Mouse (Mus musculus): ENCODE results near the gene Zc3hav1l.

The Zc3hav1l gene

DNA sequence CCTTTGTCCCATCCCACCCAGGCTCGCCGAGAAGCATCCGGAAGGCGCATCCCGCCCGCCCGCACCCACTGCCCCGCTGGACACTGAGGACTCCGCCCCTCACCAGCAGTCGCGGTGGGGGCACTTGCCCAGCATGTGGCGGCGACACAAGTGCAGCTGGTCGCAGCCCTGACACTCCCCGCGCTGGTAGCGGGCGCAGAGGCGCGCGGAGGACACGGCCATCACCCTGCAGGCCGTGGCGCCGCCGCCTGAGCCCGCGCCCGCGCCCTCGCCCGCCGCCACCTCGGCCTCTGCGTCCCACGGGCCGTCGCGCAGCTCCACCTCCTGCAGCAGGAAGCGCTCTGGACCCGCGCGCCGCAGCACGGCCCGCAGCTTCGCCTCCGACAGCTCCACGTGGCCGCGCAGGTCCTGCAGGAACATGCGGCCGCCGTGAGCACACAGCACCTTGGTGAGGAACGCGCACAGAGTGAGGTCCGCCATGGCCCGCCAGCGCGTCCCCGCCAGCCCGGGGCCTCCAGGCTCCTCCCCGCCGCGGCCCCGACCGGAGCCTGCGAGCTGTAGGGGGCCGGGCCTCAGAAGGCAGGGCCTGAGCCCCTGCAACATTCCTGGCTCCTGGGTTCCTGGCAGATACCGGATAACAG, at the start of gene Zc3hav1l:
Zc3hav1l (minus strand) TSS at position 499 of the 641 bp plus-strand sequence.
- peak; percentile 71 for DNase-seq

DNA sequence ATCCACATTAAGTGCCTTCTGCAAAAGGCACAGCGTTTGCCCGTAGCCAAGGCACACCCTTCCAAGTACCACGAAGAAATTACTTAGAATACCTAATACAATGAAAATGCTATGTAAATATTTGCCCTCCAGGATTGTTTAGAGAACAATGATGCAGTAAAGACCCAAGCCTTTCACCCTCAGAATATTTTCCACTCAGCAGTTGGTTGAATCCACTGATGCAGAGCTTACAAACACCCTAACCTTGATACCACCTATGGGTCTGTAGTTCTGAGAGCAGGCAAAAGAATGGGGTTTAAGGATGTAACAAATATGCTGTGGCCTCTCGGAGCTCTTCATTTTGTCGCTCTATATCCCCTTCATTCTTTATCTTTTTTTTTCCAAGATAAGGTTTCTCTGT, 48.8 kb upstream of the Zc3hav1l start:
- DNase-seq, result no peak

DNA sequence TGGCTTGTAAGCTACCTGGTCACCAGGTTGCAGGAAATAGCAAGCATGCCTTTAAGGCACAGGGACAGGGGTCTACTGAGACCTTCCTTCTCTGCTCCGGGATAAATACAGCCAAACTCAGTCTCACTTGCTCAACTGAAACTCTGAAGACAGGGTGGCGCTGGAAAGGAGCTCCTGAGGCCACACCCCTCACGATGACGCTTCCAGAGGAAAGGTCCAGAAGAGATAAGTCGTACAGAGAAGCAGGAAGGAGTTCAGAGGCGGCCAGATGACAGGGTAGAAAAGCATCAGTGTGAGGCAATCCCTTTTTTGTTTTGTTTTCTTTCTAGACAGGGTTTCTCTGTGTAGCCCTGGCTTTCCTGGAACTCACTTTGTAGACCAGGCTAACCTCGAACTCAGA, 46.7 kb upstream of the Zc3hav1l start:
- no peak for DNase-seq

DNA sequence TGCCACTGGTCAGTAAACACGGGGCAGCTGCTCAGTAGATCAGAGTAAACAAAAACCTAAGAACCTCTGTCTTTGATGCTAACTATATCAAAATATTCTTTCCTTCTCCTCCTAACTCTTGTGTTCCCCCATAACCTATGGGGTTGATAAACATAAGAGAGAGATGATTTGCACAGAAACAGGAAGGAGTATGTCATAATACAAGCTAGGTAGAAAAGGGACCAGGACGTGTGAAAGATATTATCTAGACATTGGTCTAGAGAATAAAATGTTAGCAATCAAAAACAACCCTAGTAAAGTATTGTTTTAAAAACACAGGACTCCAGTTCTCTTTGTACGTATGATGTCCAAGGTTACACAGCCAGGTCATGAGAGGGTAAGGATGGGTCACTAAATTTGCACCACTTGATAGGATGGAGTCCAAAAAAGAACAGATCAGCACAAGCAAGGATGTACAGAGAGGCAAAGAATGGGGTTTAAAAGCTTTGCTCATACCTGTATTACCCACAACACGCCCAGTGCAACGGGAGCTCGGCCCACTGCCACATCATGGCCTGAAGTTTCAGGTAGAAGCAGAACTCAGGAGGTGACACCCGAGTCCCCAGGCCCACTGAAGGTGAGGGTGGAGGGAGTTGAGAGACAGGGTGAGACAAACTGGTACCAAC, 45.1 kb upstream of the Zc3hav1l start:
- DNase-seq, result no peak

DNA sequence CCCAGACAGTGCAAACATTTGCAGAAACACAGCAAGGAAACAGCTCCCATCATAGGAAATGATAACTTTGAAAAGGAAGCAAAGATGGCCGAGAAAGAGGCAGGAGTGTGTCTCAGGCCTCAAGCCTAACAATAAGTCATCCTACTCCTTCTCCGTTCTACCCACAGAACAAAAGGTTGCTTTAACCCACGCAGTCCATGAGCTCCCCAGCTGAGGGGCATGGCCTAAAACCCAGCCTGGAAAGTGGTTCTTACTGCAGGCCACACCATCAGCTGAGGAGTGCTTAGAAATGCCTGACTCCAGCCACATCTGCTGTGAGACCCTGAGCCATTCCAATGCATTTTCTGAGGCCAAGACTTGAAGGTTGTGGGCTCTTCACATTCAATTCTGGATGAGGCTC, 44.5 kb upstream of the Zc3hav1l start:
- DNase-seq, result no peak

DNA sequence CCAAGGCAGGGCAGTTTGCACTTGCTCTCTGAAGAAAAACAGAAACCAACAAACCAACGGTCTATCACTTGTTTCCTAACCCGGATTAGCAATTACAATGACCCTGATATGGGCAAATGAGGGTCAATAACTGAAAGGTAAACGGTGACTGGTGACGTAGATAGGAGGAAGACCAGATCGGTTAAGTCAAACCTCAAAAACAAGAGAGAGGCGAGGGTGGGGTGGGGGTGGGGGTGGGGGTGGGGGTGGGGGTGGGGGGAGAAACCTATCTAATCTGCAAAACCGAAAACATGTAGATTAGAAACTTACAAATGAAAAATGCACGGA, 43.6 kb upstream of the Zc3hav1l start:
- no peak for DNase-seq

DNA sequence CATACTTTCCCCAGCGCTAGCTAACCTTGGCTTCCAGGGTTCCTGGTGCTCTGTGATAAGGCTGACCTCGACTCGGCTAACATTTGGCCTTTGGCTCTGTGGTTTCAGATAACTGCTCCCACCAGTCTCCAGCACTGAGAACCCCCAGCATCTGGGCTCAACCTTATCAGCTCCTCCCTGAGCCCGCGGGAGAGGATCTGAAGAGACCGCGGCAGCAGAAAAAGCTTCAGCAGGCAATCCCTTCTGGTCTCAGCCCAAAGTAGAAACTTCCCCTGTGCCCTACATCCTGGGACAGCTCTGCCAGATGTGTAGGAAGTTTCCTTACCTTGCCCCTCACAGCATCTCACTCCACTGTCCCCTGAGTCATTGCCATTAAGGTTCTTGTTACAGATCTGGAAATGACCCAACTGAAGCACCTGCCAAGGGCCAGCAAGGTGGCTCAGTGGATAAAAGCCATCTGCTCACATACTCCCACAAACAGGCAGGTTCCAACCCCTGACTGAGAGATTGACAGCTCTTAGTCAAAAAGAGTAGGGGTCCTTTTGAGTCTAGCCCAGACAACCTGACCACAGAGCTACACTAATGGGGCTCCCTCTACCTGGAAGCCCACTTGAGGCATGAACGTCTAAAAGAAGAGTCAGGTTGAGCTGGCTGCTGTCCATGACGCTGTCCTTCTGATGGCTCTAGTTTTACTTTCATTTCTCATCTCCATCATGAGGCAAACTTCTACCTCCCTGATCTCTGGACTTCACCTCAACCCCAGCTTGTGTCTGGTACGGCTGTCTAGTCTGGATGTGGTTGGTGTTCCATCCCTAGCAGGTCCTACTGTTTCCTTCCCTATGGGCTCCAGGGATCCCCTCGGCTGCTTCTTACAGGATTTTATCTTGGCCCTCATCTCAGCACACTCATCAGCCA, 42.9 kb upstream of the Zc3hav1l start:
- DNase-seq, result no peak

DNA sequence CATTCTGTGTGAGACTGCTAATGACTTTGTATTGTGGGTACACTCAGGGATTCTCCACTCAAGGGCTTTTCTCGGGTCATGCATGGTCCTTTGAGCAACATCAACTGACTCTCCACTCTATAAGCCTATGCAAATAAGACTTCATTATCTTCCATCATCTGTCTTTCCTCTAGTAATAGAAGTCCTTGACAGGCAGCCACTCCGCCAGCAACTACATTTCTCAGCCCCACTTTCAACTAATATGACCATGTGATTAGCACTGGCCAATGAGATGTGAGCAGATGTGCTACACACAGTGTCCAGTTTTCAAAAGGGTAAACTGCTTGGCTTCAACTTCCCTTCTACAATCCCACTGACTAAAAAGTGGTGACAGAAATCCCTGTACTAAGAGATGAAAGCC, 40.0 kb upstream of the Zc3hav1l start:
- no peak for DNase-seq

DNA sequence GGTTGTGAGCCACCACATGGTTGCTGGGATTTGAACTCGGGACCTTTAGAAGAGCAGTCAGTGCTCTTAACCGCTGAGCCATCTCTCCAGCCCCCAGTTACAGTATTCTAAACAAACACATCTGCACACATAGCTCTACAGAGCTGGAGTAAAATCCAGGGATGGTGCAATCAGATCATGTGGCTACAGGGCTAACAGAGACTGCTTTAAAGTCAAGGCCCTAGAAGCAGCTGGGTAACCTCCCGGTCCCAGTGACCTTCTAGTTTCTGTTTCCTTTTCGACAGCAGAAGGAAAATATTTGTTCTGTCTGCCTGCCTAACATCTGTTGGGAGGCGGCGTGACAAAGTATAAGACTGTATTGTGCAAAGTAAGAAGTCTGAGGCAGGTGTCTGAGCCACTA, 38.9 kb upstream of the Zc3hav1l start:
- DNase-seq, result no peak

DNA sequence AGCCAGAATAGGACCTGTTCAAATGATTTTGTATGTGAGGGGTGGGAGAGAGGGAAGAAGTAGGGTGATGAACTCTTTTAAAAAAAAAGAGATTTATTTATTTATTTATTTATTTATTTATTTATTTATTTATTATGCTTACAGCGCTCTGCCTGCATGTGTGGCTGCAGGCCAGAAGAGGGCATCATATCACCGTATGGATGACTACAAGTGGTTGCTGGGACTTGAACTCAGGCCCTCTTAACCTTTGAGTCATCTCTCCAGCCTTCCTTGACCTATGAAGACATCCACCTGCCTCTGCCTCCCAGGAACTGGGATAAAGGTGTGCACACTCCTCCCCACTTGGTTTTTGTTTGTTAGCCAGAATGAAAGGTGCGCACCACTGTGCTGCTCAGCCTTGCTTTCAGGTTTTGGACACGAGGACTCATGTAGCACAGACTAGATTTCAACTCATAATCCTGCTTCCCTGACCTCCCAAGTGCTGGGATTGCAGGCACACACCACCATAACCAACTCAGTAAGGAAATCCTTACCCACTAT, 38.2 kb upstream of the Zc3hav1l start:
- DNase-seq, result no peak

DNA sequence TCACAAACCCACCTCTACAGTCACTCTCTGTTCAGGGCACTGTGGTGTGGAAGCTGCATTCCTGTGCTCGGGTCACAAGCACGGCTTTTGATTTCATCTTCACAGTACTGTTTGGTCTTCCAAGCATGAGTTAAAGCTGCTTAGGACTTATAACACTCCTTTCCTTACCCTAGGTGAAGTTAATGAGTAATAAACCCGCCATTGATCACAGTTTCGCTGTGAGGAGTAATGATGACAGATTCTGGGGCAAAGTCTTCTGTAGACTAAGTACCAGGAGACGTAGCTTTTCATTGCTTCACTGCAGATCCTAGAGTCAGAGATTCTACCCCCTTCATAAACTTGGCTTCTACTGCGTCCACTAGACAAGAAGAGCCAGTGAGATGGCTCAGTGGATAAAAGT, 36.2 kb upstream of the Zc3hav1l start:
- no peak for DNase-seq

DNA sequence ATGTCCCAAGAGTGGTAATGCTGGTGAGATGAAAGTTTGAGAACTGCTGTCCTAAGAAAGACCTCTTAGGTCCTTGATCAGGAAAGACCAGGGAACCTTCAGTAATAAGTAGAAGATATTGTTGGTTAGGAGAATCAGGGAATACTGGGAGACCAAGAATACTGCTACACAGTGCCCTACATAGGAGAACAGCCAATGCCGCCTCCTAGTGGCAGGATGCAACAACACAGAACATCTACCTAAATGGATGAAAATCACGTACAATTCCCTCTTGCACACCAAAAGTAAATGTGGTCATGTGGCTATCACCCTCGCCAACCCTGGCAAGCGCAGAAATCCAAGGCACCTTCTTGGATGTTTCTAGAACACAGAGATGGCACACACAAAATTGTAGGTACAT, 27.5 kb upstream of the Zc3hav1l start:
- peak; percentile 60 for DNase-seq

DNA sequence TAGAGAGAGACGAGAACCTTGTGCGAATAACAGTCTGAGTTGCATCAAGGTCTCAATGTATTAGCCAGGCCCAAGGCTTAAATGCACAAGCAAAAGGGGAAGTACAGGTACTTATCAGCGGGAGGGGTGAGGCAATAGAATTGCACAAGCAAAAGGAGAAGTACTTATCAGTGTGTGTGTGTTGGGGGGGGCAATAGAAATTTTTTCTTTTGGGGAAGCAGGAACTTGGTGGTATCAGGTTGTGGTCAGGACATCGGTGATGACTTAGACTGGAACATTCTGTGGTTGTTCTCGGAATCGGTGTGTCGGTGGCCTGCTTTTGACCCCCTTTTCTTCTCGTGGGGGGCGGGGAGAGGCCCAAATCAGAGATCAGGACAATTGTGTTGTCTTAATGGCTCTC, 21.6 kb upstream of the Zc3hav1l start:
- no peak for DNase-seq

DNA sequence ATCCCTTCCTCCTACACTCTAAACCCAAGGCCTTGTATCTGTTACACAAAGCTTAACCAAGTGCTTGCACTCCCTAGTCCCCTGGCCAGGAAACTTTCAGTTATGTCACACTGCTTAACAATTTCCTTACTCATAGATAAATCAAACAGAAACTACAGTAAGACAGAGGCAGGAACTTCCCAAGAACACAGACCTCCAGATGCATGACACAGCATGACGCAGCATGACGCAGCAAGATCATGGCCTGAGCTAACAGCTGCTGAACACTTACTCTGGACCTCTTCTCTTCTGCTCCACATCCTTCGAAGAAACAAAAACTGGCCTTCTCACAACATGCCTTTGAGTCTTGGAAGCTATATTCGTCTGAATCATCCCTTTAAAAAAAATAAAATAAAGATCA, 17.0 kb upstream of the Zc3hav1l start:
- no peak for DNase-seq

DNA sequence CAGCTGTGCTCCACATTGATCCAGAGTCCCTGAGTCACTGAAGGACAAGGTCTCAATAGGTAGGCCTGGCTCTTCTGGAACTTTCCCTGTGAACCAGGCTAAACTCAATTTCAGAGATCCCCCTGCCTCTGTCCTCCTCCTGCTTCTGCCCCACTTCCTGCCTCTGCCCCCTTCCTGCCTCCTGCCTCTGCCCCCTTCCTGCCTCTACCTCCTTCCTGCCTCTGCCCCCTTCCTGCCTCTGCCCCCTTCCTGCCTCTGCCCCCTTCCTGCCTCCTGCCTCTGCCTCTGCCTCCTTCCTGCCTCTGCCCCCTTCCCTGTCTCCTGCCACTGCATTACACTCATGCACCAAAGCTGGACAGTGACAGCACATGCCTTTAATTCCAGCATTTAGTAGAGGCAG, 10.7 kb upstream of the Zc3hav1l start:
- DNase-seq, result no peak

DNA sequence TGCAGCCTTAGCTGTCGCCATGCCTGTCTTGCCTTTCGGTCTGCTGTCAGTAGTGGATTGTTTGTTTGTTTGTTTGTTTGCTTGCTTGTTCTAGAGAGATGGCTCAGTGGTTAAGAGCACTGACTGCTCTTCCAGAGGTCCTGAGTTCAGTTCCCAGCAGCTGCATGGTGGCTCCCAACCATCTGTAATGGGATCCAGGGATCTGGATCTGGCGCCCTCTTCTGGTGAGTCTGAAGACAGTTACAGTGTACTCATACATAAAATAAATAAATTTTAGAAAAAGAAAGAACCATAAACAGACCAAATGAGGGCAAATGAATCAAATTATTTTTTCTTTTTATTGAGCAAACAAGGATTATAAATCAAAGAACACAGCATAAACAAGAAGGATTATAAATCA, 5.9 kb upstream of the Zc3hav1l start:
- no peak for DNase-seq

DNA sequence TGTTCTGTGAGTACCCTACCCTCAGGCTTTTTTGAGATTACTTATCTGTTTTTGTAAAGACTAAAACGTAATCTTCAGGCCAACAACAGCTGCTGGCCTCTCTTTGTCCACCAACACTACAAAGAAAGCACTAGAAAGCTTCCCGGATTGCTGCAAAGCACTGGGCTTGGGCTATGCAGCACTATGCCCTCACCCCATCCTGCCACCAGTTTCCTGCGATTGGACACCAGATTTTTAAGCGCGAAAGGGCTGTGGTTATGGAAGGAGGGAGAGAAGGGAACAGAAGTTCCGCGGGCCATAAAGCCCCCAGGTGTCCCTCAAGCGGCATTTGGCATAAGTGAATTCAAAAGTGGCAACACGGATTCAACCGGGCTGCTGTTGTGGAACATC, 818 bp downstream of the Zc3hav1l start:
- peak; percentile 17 for DNase-seq

DNA sequence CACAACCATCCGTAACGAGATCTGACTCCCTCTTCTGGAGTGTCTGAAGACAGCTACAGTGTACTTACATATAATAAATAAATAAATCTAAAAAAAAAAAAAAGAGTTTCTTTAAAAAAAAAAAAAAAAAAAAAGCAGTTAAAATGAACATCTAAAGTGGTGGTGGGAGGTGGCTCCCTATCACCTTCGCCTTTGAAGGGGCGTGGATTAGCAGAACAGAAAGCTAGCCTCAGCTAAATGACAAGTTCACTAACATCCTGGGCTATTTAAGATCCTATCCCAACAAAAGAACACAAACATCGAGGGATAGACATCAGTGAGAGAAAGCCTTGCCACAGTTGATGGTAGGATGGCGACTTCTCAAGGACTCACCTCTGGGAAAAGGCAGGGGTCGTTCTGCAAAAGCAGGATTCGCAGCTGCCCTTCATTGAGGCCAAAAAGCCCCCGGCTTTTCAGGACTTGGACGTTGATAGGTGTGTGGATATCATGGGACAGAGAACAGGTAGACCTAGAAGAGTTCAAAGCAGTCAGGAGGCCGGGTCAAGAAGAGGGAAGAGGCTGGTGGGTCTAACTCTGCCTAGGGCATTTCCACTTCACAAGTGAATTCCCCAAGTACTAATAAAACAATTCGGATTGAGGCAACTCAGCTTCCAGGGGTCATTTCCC, 1.3 kb downstream of the Zc3hav1l start:
- no peak for DNase-seq

DNA sequence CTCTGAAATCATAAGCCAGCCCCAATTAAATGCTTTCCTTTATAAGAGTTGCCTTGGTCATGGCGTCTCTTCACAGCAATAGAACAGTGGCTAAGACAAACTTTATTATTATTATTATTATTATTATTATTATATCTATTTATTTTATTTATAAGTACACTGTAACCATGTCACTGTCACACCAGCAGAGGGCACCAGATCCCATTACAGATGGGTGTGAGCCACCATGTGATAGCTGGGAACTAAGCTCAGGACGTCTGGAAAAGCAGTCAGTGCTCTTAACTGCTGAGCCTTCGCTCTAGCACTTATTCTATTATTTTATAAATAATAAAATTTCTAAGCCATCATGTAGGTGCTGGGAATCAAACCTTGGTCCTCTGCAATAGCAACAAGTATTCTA, 5.4 kb downstream of the Zc3hav1l start:
- DNase-seq, result no peak

DNA sequence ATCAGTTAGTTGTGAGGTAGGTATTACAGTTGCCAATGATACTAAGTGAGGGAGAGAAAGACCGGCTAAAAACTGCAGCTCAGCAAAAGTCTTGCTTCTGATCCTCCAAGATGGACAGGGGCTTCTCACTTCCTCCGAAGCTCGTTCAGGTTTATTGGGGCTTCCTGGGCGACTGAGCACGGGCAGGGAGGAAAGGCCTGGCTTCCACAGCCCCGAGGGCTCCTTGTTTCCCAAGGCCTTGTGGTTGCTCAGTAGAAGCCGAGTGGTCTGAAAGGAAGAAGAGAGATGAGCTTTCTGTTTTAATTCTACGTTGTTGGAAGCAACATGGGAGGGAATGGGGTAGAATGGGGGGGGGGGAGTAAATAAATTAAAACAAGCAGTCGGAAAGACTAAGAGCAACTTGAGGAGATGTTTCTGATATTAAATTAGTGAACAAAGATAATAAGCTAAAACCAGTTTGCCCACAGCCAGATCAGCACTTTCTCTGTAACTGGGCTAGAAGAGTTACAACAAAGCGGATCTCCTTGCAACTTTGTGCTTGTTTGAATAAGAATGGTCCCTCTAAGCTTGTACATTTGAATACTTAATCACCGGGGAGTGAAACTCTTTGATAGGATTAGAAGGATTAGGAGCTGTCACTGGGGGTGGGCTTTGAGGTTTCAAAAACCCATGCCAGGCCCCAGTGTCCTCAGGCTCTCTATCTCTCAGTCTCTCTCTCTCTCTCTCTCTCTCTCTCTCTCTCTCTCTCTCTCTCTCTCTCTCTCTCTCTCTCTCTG, 6.0 kb downstream of the Zc3hav1l start:
- no peak for DNase-seq

DNA sequence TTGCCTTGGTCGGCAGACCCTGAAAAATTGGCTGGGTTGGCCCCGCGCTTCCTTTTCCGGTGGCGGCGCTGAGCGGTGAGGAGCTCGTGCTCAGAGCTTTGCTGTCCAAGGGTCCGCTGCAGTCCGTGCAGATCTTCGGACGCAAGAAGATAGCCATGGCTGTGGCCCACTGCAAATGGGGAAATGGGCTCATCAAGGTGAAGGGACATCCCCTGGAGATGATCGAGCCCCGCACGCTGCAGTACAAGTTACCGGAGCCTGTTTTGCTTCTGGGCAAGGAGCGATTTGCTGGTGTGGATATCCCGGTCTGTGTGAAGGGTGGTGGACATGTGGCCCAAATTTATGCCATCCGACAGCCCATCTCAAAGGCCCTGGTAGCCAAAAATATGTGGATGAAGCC, 14.6 kb downstream of the Zc3hav1l start:
- no peak for DNase-seq

DNA sequence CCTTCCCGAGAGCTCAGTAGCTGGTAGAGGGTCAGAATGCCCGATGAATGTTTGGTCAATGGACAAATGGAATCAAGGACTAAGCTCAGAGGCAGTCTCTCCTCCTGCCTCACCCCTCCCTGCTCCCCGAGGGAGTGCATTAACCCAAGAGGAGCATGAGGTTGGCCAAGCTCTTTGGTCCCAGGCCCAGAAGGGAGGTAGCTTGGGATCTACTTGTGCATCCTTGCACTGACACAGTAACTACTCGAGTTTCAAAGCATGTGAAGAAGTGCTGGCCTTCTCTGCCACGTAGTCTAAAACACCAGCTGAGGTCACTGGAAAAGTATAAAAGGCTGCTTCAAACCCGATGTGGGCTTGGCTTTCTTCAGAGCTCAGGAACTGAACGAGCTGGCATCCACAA, 34.6 kb downstream of the Zc3hav1l start:
- no peak for DNase-seq
